Mouse (Mus musculus): Measurements from ENCODE around the gene Xylt1. TPM values are rescaled to one million over a fixed set of nuclear protein-coding genes. Genes with fewer than 3 reads are reported as not detected.
A peak's percentile ranks its signal among the peaks of the same experiment; 100 is the strongest.

The Xylt1 gene
- total and polyA plus RNA-seq, 3 experiments = 9.0 to 13.3 TPM; not detected in 1

- DNase-seq (ENCODE audit: low read depth, low spot score) = peak; percentile 46
- Histone ChIP-seq H3K27ac (ENCODE audit: control insufficient read depth, low read depth, low read length) (no peak overlapping the region), H3K27me3 (ENCODE audit: control insufficient read depth in 1 of 2, insufficient read depth in 2 of 2, low read length in 2 of 2) (no peaks in the 10 kb centered on the region), H3K9ac (ENCODE audit: control insufficient read depth, low read depth, low read length, poor library complexity, severe bottlenecking) (no peak overlapping the region), H3K4me3 (ENCODE audit: control insufficient read depth in 1 of 2, insufficient read depth in 1 of 2, low read depth in 2 of 2, low read length in 2 of 2) (no peak overlapping the region), H3K9me3 (replicated peaks; ENCODE audit: insufficient read depth, low read length) (no peaks in the 10 kb centered on the region), H3K79me2 (ENCODE audit: control insufficient read depth, insufficient read depth, low read length, poor library complexity) (no peaks in the 10 kb centered on the region), H3K36me3 (ENCODE audit: control insufficient read depth in 1 of 2, insufficient read depth in 2 of 2, low read length in 2 of 2) (peaks cover 0 to 1% of the 10 kb centered on the region in 2 experiments; a peak in 1 of 4 replicates), H3K4me1 (ENCODE audit: control insufficient read depth in 1 of 2, insufficient read depth in 2 of 2, low read length in 2 of 2) (no peaks in the 10 kb centered on the region)
- TF ChIP-seq ZC3H11A (IDR thresholded peaks at IDR 0.05; ENCODE audit: low read depth, low read length) (peak; percentile 73), BHLHE40 (IDR thresholded peaks at IDR 0.05; ENCODE audit: borderline replicate concordance, low read depth, low read length) (no peak), ELF1 (IDR thresholded peaks at IDR 0.05; ENCODE audit: low read depth, low read length) (no peak), TCF12 (IDR thresholded peaks at IDR 0.05; ENCODE audit: low read depth, low read length) (no peak), NRF1 (IDR thresholded peaks at IDR 0.05; ENCODE audit: insufficient read depth, low read depth, low read length, poor library complexity, severe bottlenecking) (no peak), MXI1 (IDR thresholded peaks at IDR 0.05; ENCODE audit: low read depth, low read length) (no peak), KAT2A (conservative IDR thresholded peaks at IDR 0.05; ENCODE audit: low read depth, low read length) (no peak), MEF2A (IDR thresholded peaks at IDR 0.05; ENCODE audit: extremely low read depth, insufficient replicate concordance, low read depth, low read length, poor library complexity, severe bottlenecking) (no peak), E2F4 (IDR thresholded peaks at IDR 0.05; ENCODE audit: borderline replicate concordance, low read depth, low read length) (no peak), MAX (IDR thresholded peaks at IDR 0.05; ENCODE audit: low read length) (no peak), ZNF384 (IDR thresholded peaks at IDR 0.05; ENCODE audit: low read depth, low read length) (no peak), USF2 (IDR thresholded peaks at IDR 0.05; ENCODE audit: borderline replicate concordance in 1 of 2, insufficient read depth in 1 of 2, low read depth in 1 of 2, low read length in 2 of 2) (no peak), MAFK (IDR thresholded peaks at IDR 0.05; ENCODE audit: borderline replicate concordance, low read depth, low read length) (no peak), JUND (IDR thresholded peaks at IDR 0.05; ENCODE audit: low read depth, low read length) (no peak), RAD21 (IDR thresholded peaks at IDR 0.05; ENCODE audit: low read depth, low read length) (peak; percentile 70), MAZ (IDR thresholded peaks at IDR 0.05; ENCODE audit: low read depth, low read length) (no peak), CHD1 (IDR thresholded peaks at IDR 0.05; ENCODE audit: low read depth, low read length) (no peak), HCFC1 (IDR thresholded peaks at IDR 0.05; ENCODE audit: low read depth, low read length) (no peak), RCOR1 (IDR thresholded peaks at IDR 0.05; ENCODE audit: low read depth, low read length) (no peak), TBP (IDR thresholded peaks at IDR 0.05; ENCODE audit: low read depth, low read length) (no peak), MYB (IDR thresholded peaks at IDR 0.05; ENCODE audit: low read depth, low read length) (no peak), GABPA (IDR thresholded peaks at IDR 0.05; ENCODE audit: low read depth, low read length) (no peak), UBTF (IDR thresholded peaks at IDR 0.05; ENCODE audit: borderline replicate concordance, insufficient read depth, low read depth, low read length) (no peak), ETS1 (IDR thresholded peaks at IDR 0.05; ENCODE audit: low read depth, low read length) (no peak), POLR2A (IDR thresholded peaks at IDR 0.05; ENCODE audit: control insufficient read depth in 1 of 2, insufficient read depth in 1 of 2, low read depth in 1 of 2, low read length in 2 of 2, poor library complexity in 1 of 2) (no peak), NELFE (IDR thresholded peaks at IDR 0.05; ENCODE audit: low read depth, low read length) (no peak), SMC3 (IDR thresholded peaks at IDR 0.05; ENCODE audit: low read depth, low read length) (peak; percentile 67), GATA1 (IDR thresholded peaks at IDR 0.05; ENCODE audit: low read depth, low read length) (no peak), POLR2AphosphoS5 (IDR thresholded peaks at IDR 0.05; ENCODE audit: borderline replicate concordance, low read depth, low read length) (no peak), SIN3A (IDR thresholded peaks at IDR 0.05; ENCODE audit: low read length) (no peak), CTCF (IDR thresholded peaks at IDR 0.05 in 2 of 3, conservative IDR thresholded peaks at IDR 0.05 in 1 of 3; ENCODE audit: control insufficient read depth in 1 of 3, insufficient read depth in 1 of 3, low read depth in 2 of 3, low read length in 3 of 3, poor library complexity in 1 of 3, severe bottlenecking in 1 of 3) (peak; percentile 40 to 66 (median 58)), ZKSCAN1 (IDR thresholded peaks at IDR 0.05; ENCODE audit: low read depth, low read length) (no peak), MYC (IDR thresholded peaks at IDR 0.05; ENCODE audit: low read depth, low read length) (no peak)
Observed at GRCm38 (mm10) chr7:117622769-117623168, 242.0 kb downstream of the Xylt1 start.

All from MEL (cell line).